Mouse (Mus musculus): ENCODE results near the gene Chrm1. TPM values are rescaled to one million over a fixed set of nuclear protein-coding genes. Genes with fewer than 3 reads are reported as not detected.
"Not testable (repeated sequence)": the region's sequence is repeated elsewhere in the genome, so short reads cannot be mapped to it uniquely, and the experiment has no call there.

The Chrm1 gene
- total RNA-seq, 2 experiments from 2014 or later: 157 to 166 TPM

GRCm38 (mm10) chr19:8713997-8714652 is 50.5 kb downstream of the Chrm1 start:
- no peak for DNase-seq (ENCODE audit: low spot score in 2 of 2)
- intact Hi-C loops (cut with DNase I): loop anchor here (5.0 kb wide), 1 partner anchor 52 kb away; the partner anchor contains the start of gene Chrm1

DNA sequence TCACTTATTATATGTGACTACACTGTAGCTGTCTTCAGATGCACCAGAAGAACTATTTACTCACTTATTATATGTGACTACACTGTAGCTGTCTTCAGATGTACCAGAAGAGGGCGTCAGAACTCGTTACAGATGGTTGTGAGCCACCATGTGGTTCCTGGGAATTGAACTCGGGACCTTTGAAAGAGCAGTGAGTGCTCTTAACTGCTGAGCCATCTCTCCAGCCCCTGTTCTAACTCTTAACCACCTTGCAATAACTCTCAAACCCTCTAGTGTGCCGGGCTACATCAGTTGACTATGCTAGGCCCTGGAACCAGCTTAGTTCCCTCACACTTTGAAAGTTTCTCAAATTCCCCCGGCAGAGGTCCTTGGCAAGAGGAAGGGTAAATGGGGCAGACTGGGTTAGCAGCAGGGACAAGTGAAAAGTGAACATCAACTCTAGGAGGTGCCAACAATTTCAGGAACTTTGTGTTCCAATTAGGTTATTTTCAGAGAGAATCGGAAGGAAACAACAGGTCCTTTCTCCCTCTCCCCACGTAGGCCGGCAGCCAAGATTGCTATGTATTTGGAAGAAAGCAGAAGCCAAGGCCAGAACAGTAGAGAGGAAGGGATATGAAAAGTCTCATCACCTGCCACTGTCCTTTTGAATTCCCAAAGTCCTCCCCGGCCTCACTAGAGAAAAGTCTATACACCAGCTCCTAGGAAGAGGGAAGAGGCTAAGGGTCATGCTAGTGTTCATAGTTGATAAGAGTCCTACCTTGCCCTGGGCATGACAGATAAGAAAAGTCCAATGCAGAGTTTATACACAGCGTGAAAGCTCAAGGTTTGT is 51.3 kb downstream of the Chrm1 start:
- intact Hi-C loops (cut with DNase I): loop anchor here (5.0 kb wide), 1 partner anchor 53 kb away; the partner anchor contains the start of gene Chrm1
- no peak for DNase-seq (ENCODE audit: low spot score in 2 of 2)

GRCm38 (mm10) chr19:8715868-8716766 is 52.5 kb downstream of the Chrm1 start:
- intact Hi-C loops (cut with DNase I): no loop called here
- DNase-seq (ENCODE audit: low spot score in 2 of 2): no peak

- intact Hi-C loops (cut with DNase I): no loop called here
- DNase-seq (ENCODE audit: low spot score in 2 of 2): no peak
These were observed 53.3 kb downstream of the Chrm1 start for GRCm38 (mm10) chr19:8716767-8717475.

- peak in 1 of 2 experiments; percentile 21 for DNase-seq (ENCODE audit: low spot score in 2 of 2)
- intact Hi-C loops (cut with DNase I): no loop called here
These were observed 54.8 kb downstream of the Chrm1 start for GRCm38 (mm10) chr19:8718357-8718756.

- intact Hi-C loops (cut with DNase I): not testable (repeated sequence)
These were observed 55.4 kb downstream of the Chrm1 start for GRCm38 (mm10) chr19:8719037-8719436.

DNA sequence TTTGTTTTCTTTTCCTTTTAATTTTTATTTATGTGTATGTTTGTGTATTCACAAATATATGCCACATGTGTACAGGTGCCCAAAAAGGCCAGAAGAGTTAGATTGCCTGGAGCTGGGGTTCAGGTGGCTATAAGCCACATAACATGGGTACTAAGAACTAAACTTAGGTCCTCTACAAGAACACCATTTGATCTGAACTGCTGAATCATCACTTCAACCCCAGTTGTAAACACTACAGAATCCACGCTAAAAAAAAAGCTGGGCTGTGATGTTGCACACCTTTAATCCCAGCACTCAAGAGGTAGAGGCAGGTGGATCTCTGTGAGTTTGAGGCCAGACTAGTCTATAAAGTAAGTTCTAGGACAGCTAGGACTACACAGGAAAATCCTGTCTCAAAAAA is 57.8 kb downstream of the Chrm1 start:
- intact Hi-C loops (cut with DNase I): no loop called here

More at GRCm38 (mm10) chr19:8719037-8719436, 55.4 kb downstream of the Chrm1 start:
- not testable (repeated sequence) for DNase-seq (ENCODE audit: low spot score in 2 of 2)

DNA sequence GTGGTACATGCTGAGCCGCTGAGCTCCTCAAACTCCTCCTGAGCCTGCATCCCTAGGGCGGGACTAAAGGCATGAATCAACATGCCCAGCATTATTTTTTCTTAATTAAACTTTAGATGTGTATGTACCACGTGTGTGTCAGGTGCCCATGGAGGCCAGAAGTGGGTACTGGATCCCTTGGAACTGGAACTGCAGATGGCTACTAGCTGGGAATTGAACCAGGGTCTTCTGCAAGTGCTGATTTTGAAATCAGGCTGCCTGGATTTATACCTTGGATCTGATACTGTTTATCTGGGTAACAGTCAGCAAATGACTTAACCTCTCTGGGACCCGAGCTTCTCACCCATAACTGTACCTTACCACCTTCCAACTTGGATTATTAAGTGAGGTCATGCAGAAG is 58.4 kb downstream of the Chrm1 start:
- intact Hi-C loops (cut with DNase I): no loop called here
- DNase-seq (ENCODE audit: low spot score in 2 of 2): no peak

More for the DNA sequence above, 57.8 kb downstream of the Chrm1 start:
- no peak for DNase-seq (ENCODE audit: low spot score in 2 of 2)

- intact Hi-C loops (cut with DNase I): no loop called here
These were observed 58.9 kb downstream of the Chrm1 start for GRCm38 (mm10) chr19:8722559-8722906.

GRCm38 (mm10) chr19:8722907-8723573 is 59.5 kb downstream of the Chrm1 start, which contains the start of gene Slc3a2:
Gene Slc3a2, minus strand, starts transcription at chr19:8723369.
- intact Hi-C loops (cut with DNase I): no loop called here
- peak; percentile 96 to 98 for DNase-seq (ENCODE audit: low spot score in 2 of 2)

More at GRCm38 (mm10) chr19:8722559-8722906, 58.9 kb downstream of the Chrm1 start:
- DNase-seq (ENCODE audit: low spot score in 2 of 2): no peak

DNA sequence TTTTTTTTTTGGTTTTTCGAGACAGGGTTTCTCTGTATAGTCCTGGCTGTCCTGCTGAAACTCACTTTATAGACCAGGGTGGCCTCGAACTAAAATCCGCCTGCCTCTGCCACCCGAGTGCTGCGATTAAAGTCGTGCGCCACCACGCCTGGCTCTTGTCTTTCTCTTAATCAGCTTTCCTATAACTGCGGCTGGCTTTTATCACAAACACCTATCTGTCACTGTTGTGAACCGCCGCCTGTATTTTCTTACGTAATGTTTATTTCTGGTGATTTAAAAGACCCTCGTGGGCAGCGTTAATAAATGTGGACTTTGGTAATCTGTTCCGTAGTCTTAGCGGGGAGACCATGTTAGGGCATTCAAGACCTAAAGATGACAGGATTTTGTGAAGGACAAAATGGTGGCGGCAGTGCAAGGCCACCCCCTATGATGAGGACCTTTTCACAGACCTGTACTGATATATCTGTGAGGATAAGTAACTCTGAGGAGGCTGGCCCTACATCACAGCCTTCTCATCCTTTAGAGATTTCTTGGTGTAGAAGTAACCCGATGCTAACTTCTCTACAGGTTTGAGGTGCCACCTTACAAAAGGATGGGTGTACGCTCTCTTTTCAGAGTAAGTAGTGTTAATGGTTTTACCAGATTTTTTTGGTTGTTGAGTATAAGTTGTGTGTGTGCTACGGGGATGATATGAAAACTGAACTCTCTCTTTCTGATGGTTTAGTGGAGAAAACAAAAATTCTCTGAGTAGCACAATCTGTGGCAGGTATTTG is 60.2 kb downstream of the Chrm1 start:
- peak in 1 of 2 experiments; percentile 9 for DNase-seq (ENCODE audit: low spot score in 2 of 2)
- intact Hi-C loops (cut with DNase I): no loop called here

DNA sequence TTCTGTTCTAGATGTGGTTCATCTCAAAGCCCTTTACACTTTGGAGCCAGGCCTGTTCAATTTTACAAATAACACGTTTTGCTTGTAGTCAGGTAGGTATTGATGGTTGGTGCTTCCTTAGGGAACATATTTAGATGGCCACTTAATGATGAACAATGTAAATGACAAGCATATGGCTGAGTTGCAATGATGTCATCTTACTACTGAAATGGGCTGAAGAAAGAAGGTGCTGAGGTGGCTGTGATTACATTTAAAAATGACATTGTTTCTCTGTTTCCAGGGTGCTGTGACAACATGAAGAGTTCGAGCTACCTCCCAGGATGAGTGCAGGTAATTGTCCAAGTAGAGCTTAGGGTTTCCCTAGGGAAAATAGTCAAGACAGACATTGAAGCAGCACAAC is 60.8 kb downstream of the Chrm1 start:
- intact Hi-C loops (cut with DNase I): no loop called here
- DNase-seq (ENCODE audit: low spot score in 2 of 2): no peak

DNA sequence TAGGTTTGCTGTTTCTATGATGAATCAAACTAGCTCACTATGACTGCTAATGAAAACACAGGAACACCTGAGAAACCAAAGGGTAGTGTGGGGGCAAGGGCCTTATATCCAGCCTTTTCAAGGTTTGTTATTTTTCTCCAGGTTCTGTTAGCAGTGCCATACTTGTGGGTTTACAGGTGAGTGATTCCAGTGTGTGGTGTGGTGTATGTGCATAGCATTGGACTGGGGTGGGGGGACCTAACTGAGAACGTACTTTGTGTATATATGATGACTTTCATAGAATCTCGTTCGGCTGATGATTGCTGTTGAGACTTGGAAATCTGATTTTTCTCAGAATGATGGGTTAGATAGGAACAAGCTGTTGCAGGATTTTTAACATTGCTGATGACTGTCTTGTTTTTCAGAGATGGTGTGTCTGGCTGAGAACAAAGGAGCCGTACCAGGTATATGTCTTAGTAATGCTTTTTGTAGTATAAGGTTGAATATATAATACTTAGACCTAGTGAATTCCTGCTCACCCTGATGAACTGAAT is 61.6 kb downstream of the Chrm1 start:
- no peak for DNase-seq (ENCODE audit: low spot score in 2 of 2)

DNA sequence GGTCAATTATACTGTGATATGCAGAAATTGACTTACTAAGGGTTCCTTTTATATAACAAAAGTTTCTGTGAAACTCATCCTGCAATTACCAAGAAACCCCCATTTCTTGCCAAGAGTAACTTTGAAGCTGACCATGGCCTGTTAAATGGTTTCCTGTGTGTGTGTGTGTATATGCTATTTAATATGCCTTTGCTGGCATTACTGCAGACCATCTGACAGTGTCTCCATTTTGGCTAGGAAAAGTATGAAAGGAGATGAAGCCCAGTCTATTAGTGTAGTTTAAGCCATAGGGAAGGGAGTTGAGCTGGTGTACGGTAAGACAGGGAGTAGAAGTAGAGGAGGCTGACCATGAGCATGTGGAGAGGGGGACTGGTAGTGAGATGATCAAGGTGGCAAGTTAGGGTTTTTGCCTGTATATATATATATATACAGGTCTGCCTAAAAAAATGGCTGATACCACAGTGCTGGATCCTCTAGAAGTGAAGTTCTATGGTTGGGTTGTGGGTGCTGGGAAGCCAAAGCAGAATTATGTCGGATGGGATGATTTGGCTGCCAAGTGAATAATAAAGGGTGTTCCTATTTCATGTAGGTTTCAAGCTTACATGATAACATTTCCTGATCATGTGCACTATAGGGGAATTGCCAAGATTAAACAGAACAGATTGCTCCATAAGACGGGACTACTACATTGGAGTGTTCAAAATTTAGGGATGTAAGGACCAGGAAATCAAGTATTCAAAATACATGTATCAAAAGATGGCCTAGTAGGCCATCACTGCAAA is 63.2 kb downstream of the Chrm1 start:
- intact Hi-C loops (cut with DNase I): no loop called here
- DNase-seq (ENCODE audit: low spot score in 2 of 2): no peak

More for the DNA sequence above, 61.6 kb downstream of the Chrm1 start:
- intact Hi-C loops (cut with DNase I): no loop called here

DNA sequence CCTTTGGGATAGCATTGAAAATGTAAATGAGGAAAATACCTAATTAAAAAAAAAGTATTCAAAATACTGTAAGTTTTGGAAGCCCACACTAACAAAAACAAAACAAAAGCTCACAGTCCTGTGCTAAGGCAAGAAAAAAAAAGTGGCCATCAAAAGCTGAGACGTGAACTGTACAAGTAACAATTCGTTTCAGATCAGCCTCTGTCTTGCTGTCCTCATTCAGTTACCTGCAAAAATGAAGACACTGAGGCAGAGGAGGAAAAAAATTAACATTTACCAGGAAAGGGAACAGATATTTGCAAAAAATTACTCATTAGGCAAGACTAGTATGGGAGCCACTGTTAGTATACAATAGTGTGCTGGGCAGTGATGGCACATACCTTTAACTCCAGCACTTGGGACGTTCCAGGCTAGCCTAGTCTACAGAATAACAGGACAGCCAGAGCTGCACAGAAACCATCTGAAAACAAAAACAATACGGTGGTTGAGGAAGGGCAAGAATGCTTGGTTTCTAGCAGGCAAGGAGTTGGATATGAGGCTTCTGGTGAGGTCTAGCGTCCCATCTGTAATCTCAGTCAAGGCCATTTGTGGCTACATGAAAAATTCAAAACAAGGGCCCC is 64.0 kb downstream of the Chrm1 start:
- intact Hi-C loops (cut with DNase I): no loop called here
- no peak for DNase-seq (ENCODE audit: low spot score in 2 of 2)

DNA sequence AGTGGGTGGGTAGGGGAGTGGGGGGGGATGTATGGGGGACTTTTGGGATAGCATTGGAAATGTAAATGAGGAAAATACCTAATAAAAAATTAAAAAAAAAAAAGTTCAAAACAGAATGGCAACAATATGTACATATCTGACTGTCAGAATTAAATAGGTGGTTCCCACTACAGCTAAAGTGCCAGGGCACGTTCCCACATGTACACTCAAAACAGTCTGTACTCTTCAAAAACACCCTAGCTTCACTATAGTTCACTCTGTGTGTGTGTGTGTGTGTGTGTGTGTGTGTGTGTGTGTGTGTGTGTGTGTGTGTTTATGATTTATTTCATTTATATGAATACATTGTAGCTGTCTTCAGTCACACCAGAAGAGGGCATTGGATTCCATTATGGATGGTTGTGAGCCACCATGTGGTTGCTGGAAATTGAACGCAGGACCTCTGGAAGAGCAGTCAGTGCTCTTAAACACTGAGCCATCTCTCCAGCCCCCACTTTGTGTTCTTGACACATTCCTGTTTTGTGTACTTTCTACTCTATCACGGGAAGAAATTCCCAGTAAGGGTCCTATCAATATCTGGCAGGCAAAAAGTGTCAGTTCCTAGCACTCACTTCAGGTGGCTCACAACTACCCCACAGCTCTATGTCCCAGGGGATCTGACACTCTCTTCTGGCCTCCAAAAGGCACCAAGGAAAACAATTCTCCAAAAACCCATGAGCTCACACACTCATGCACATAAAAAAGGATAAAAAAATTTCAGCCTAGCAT is 64.9 kb downstream of the Chrm1 start:
- intact Hi-C loops (cut with DNase I); DNase-seq (ENCODE audit: low spot score in 2 of 2): not testable (repeated sequence)

Data from left cerebral cortex, postnatal 36 days (tissue).